Mouse (Mus musculus) limb, embryonic 11.5 days (tissue): Measurements from ENCODE around the gene Mapk12. TPM values are rescaled to one million over a fixed set of nuclear protein-coding genes. Genes with fewer than 3 reads are reported as not detected.

ENCODE experiments used
- ATAC-seq: fragments of 200-750 bp; cut with Nextera tagmentation; 2 replicates; pipeline ENCODE4 v1.8.0; 2017; ENCODE audit warnings: low read depth; ENCODE audit not compliant: insufficient number of reproducible peaks, low FRiP score, low TSS enrichment
- DNase-seq: peaks from one replicate; pipeline ENCODE4 v3.0.0-alpha.2; 2015; ENCODE audit warnings: low spot score
- H3K27ac ChIP-seq: fragments of 300-500 bp; sonication (generic); replicated peaks from 2 replicates; pipeline ENCODE4 v1.5.1; 2014; ENCODE audit warnings: low read depth, mild to moderate bottlenecking, low read length
- H3K27me3 ChIP-seq: fragments of 300-500 bp; sonication (generic); 2 replicates; pipeline ENCODE4 v1.6.1; 2014; ENCODE audit warnings: mild to moderate bottlenecking, low read length, mixed read lengths; ENCODE audit not compliant: control insufficient read depth, insufficient read depth
- H3K36me3 ChIP-seq: fragments of 300-500 bp; sonication (generic); 2 replicates; pipeline ENCODE4 v1.6.1; 2014; ENCODE audit warnings: mild to moderate bottlenecking, low read length, moderate library complexity, mixed read lengths; ENCODE audit not compliant: control insufficient read depth, insufficient read depth
- H3K4me1 ChIP-seq: fragments of 300-500 bp; sonication (generic); 2 replicates; pipeline ENCODE4 v1.6.1; 2014; ENCODE audit warnings: low read length, mixed read lengths; ENCODE audit not compliant: control insufficient read depth, insufficient read depth
- H3K4me2 ChIP-seq: fragments of 300-500 bp; sonication (generic); 2 replicates; pipeline ENCODE4 v1.6.1; 2014; ENCODE audit warnings: low read depth, mild to moderate bottlenecking, moderate library complexity; ENCODE audit not compliant: severe bottlenecking
- H3K4me3 ChIP-seq: fragments of 300-500 bp; sonication (generic); 2 replicates; pipeline ENCODE4 v1.5.1; 2014; ENCODE audit warnings: low read depth, low read length
- H3K9ac ChIP-seq: fragments of 300-500 bp; sonication (generic); 2 replicates; pipeline ENCODE4 v1.6.1; 2014; ENCODE audit warnings: mild to moderate bottlenecking, low read length
- H3K9me3 ChIP-seq: fragments of 300-500 bp; sonication (generic); 2 replicates; pipeline ENCODE4 v1.6.1; 2016; ENCODE audit warnings: low read length; ENCODE audit not compliant: control insufficient read depth
- WGBS: fragments of 180-500 bp; shearing (Covaris S2); extraction: QIAGEN DNeasy Blood & Tissue Kit; methylation state at CpG from one replicate; pipeline ENCODE4 v1.1.7; 2014; 5-methylcytosine and 5-hydroxymethylcytosine counted together
- polyA plus RNA-seq: library from polyadenylated mRNA; unstranded; fragments of >200 nt; fragmentation: Nextera tagmentation; extraction: Ambion mirVana; gene quantifications from 2 replicates; pipeline ENCODE4 v1.2.1, GENCODE M21; 2014

The Mapk12 gene
- polyA plus RNA-seq, 1 experiment from 2014 or later, result 15.2 TPM

GRCm38 (mm10) chr15:89138531-89138930, 2.0 kb downstream of the Mapk12 start:
- Histone ChIP-seq H3K4me3 (no peak overlapping the region), H3K27me3 (no peaks in the 10 kb centered on the region), H3K27ac (no peak overlapping the region), H3K36me3 (no peaks in the 10 kb centered on the region), H3K9ac (no peak overlapping the region), H3K4me1 (peaks cover 11% of the 10 kb centered on the region), H3K4me2 (no peak overlapping the region), H3K9me3 (no peaks in the 10 kb centered on the region)
- 92% methylated on average over 6 of the region's 6 CpGs for WGBS
- ATAC-seq (no peak), DNase-seq (no peak)

- H3K27me3 ChIP-seq, result no peaks in the 10 kb centered on the region
- no peak overlapping the region for H3K4me3 ChIP-seq
- 91% methylated on average over 7 of the region's 7 CpGs for WGBS
- no peaks in the 10 kb centered on the region for H3K9me3 ChIP-seq
- no peak overlapping the region for H3K4me2 ChIP-seq
- no peak overlapping the region for H3K27ac ChIP-seq
- no peak overlapping the region for H3K9ac ChIP-seq
- peaks cover 11% of the 10 kb centered on the region for H3K4me1 ChIP-seq
- DNase-seq (no peak), ATAC-seq (no peak)
- no peaks in the 10 kb centered on the region for H3K36me3 ChIP-seq
Measured at GRCm38 (mm10) chr15:89138046-89138405, 2.5 kb downstream of the Mapk12 start.

- DNase-seq, result no peak
- Histone ChIP-seq H3K4me1 (peaks cover 11% of the 10 kb centered on the region), H3K27ac (no peak overlapping the region), H3K9ac (no peak overlapping the region), H3K4me2 (no peak overlapping the region), H3K36me3 (no peaks in the 10 kb centered on the region), H3K9me3 (no peaks in the 10 kb centered on the region), H3K4me3 (no peak overlapping the region), H3K27me3 (no peaks in the 10 kb centered on the region)
- WGBS, result 73% methylated on average over 11 of the region's 11 CpGs
- no peak for ATAC-seq
Measured at GRCm38 (mm10) chr15:89137378-89138045, 3.0 kb downstream of the Mapk12 start.

- DNase-seq, result no peak
- Histone ChIP-seq H3K9me3 (no peaks in the 10 kb centered on the region), H3K27ac (no peak overlapping the region), H3K4me1 (peaks cover 11% of the 10 kb centered on the region), H3K4me3 (no peak overlapping the region), H3K9ac (no peak overlapping the region), H3K36me3 (no peaks in the 10 kb centered on the region), H3K4me2 (no peak overlapping the region), H3K27me3 (no peaks in the 10 kb centered on the region)
- no peak for ATAC-seq
- 90% methylated on average over 5 of the region's 5 CpGs for WGBS
Measured at GRCm38 (mm10) chr15:89136461-89137155, 3.9 kb downstream of the Mapk12 start.

GRCm38 (mm10) chr15:89131316-89131715, 9.2 kb downstream of the Mapk12 start:
- H3K4me1 ChIP-seq, result peaks cover 8% of the 10 kb centered on the region
- H3K27me3 ChIP-seq, result no peaks in the 10 kb centered on the region
- H3K27ac ChIP-seq, result no peak overlapping the region
- H3K36me3 ChIP-seq, result no peaks in the 10 kb centered on the region
- DNase-seq, result no peak
- WGBS, result 88% methylated on average over 3 of the region's 3 CpGs
- H3K9me3 ChIP-seq, result no peaks in the 10 kb centered on the region
- no peak overlapping the region for H3K4me3 ChIP-seq
- H3K9ac ChIP-seq, result no peak overlapping the region
- H3K4me2 ChIP-seq, result no peak overlapping the region
- no peak for ATAC-seq

GRCm38 (mm10) chr15:89130245-89130644, 10.3 kb downstream of the Mapk12 start:
- Histone ChIP-seq H3K36me3 (peaks cover 2% of the 10 kb centered on the region; the same call in 1 of the 2 replicates), H3K4me1 (peaks cover 8% of the 10 kb centered on the region), H3K27ac (no peak overlapping the region), H3K27me3 (no peaks in the 10 kb centered on the region), H3K9me3 (no peaks in the 10 kb centered on the region), H3K9ac (no peak overlapping the region), H3K4me3 (no peak overlapping the region), H3K4me2 (no peak overlapping the region)
- ATAC-seq, result no peak
- no peak for DNase-seq

GRCm38 (mm10) chr15:89128382-89129350, 11.8 kb downstream of the Mapk12 start, which contains the start of gene Hdac10:
Gene Hdac10, minus strand, starts transcription at chr15:89128700.
- Histone ChIP-seq H3K36me3 (peaks cover 2% of the 10 kb centered on the region; the same call in 1 of the 2 replicates), H3K9me3 (no peaks in the 10 kb centered on the region), H3K4me2 (peak within 1 kb of the TSS; percentile 65), H3K4me1 (peaks cover 11% of the 10 kb centered on the region), H3K9ac (peak within 1 kb of the TSS; percentile 65), H3K27me3 (no peaks in the 10 kb centered on the region), H3K4me3 (peak within 1 kb of the TSS; percentile 50), H3K27ac (no peak within 1 kb of the TSS)
- ATAC-seq (peak; percentile 74), DNase-seq (peak; percentile 91)
- WGBS, result 3% methylated on average over 36 of the region's 36 CpGs

GRCm38 (mm10) chr15:89127364-89127940, 13.1 kb downstream of the Mapk12 start:
- ATAC-seq (no peak), DNase-seq (no peak)
- Histone ChIP-seq H3K9me3 (no peaks in the 10 kb centered on the region), H3K27me3 (no peaks in the 10 kb centered on the region), H3K9ac (peak overlapping the region; percentile 37; the same call in 1 of the 2 replicates), H3K36me3 (peaks cover 2% of the 10 kb centered on the region; the same call in 1 of the 2 replicates), H3K27ac (no peak overlapping the region), H3K4me1 (peaks cover 11% of the 10 kb centered on the region), H3K4me2 (peak overlapping the region; percentile 65; the same call in 1 of the 2 replicates), H3K4me3 (peak overlapping the region; percentile 50)
- WGBS, result 85% methylated on average over 8 of the region's 8 CpGs
